Mouse (Mus musculus): ENCODE results near the gene Sirt1.
"Not testable (repeated sequence)": the region's sequence is repeated elsewhere in the genome, so short reads cannot be mapped to it uniquely, and the experiment has no call there.

Gene Sirt1

GRCm38 (mm10) chr10:63402731-63403504, 21.4 kb upstream of the Sirt1 start:
- in situ Hi-C loops (cut with MboI; ENCODE audit: low pct_unique_long_range_greater_than_20kb in 1 of 2, low sequenced_read_pairs in 2 of 2, unreplicated experiment in 1 of 2): no loop called here

GRCm38 (mm10) chr10:63396963-63397362, 15.5 kb upstream of the Sirt1 start:
- in situ Hi-C loops (cut with MboI; ENCODE audit: low pct_unique_long_range_greater_than_20kb in 1 of 2, low sequenced_read_pairs in 2 of 2, unreplicated experiment in 1 of 2): no loop called here

GRCm38 (mm10) chr10:63388948-63389347, 7.4 kb upstream of the Sirt1 start:
- in situ Hi-C loops (cut with MboI; ENCODE audit: low pct_unique_long_range_greater_than_20kb in 1 of 2, low sequenced_read_pairs in 2 of 2, unreplicated experiment in 1 of 2): loop anchor here (10.0 kb wide), 2 partner anchors 234 to 254 kb away; no protein-coding TSS in a partner anchor

- in situ Hi-C loops (cut with MboI; ENCODE audit: low pct_unique_long_range_greater_than_20kb in 1 of 2, low sequenced_read_pairs in 2 of 2, unreplicated experiment in 1 of 2): loop anchor here (10.0 kb wide), 2 partner anchors 232 to 252 kb away; no protein-coding TSS in a partner anchor
Observed at GRCm38 (mm10) chr10:63386991-63387390, 5.5 kb upstream of the Sirt1 start.

- in situ Hi-C loops (cut with MboI; ENCODE audit: low pct_unique_long_range_greater_than_20kb in 1 of 2, low sequenced_read_pairs in 2 of 2, unreplicated experiment in 1 of 2): loop anchor here (10.0 kb wide), 2 partner anchors 232 to 252 kb away; no protein-coding TSS in a partner anchor
Observed at GRCm38 (mm10) chr10:63386444-63386843, 4.9 kb upstream of the Sirt1 start.

GRCm38 (mm10) chr10:63385897-63386296, 4.4 kb upstream of the Sirt1 start:
- in situ Hi-C loops (cut with MboI; ENCODE audit: low pct_unique_long_range_greater_than_20kb in 1 of 2, low sequenced_read_pairs in 2 of 2, unreplicated experiment in 1 of 2): loop anchor here (10.0 kb wide), 2 partner anchors 231 to 251 kb away; no protein-coding TSS in a partner anchor

- in situ Hi-C loops (cut with MboI; ENCODE audit: low pct_unique_long_range_greater_than_20kb in 1 of 2, low sequenced_read_pairs in 2 of 2, unreplicated experiment in 1 of 2): loop anchor here (10.0 kb wide), 2 partner anchors 228 to 248 kb away; no protein-coding TSS in a partner anchor
Observed at GRCm38 (mm10) chr10:63382372-63383279, 1.1 kb upstream of the Sirt1 start, which contains the start of gene Dnajc12. Dnajc12 (plus strand) TSS chr10:63382443.

- in situ Hi-C loops (cut with MboI; ENCODE audit: low pct_unique_long_range_greater_than_20kb in 1 of 2, low sequenced_read_pairs in 2 of 2, unreplicated experiment in 1 of 2): loop anchor here in 1 of 2 experiments (10.0 kb wide), 2 partner anchors 54 to 244 kb away; no protein-coding TSS in a partner anchor
Observed at GRCm38 (mm10) chr10:63378948-63379680, 2.4 kb downstream of the Sirt1 start.

- in situ Hi-C loops (cut with MboI; ENCODE audit: low pct_unique_long_range_greater_than_20kb in 1 of 2, low sequenced_read_pairs in 2 of 2, unreplicated experiment in 1 of 2): loop anchor here in 1 of 2 experiments (10.0 kb wide), 2 partner anchors 53 to 243 kb away; no protein-coding TSS in a partner anchor
Observed at GRCm38 (mm10) chr10:63377468-63377867, 4.0 kb downstream of the Sirt1 start.

- in situ Hi-C loops (cut with MboI; ENCODE audit: low pct_unique_long_range_greater_than_20kb in 1 of 2, low sequenced_read_pairs in 2 of 2, unreplicated experiment in 1 of 2): loop anchor here in 1 of 2 experiments (10.0 kb wide), 2 partner anchors 52 to 242 kb away; no protein-coding TSS in a partner anchor
Observed at GRCm38 (mm10) chr10:63376303-63376702, 5.2 kb downstream of the Sirt1 start.

- in situ Hi-C loops (cut with MboI; ENCODE audit: low pct_unique_long_range_greater_than_20kb in 1 of 2, low sequenced_read_pairs in 2 of 2, unreplicated experiment in 1 of 2): no loop called here
Observed at GRCm38 (mm10) chr10:63368041-63368440, 13.5 kb downstream of the Sirt1 start.

GRCm38 (mm10) chr10:63367386-63367785, 14.1 kb downstream of the Sirt1 start:
- in situ Hi-C loops (cut with MboI; ENCODE audit: low pct_unique_long_range_greater_than_20kb in 1 of 2, low sequenced_read_pairs in 2 of 2, unreplicated experiment in 1 of 2): no loop called here

- in situ Hi-C loops (cut with MboI; ENCODE audit: low pct_unique_long_range_greater_than_20kb in 1 of 2, low sequenced_read_pairs in 2 of 2, unreplicated experiment in 1 of 2): no loop called here
Observed at GRCm38 (mm10) chr10:63365918-63366455, 15.5 kb downstream of the Sirt1 start.

GRCm38 (mm10) chr10:63360502-63360901, 21.0 kb downstream of the Sirt1 start:
- in situ Hi-C loops (cut with MboI; ENCODE audit: low pct_unique_long_range_greater_than_20kb in 1 of 2, low sequenced_read_pairs in 2 of 2, unreplicated experiment in 1 of 2): no loop called here

- in situ Hi-C loops (cut with MboI; ENCODE audit: low pct_unique_long_range_greater_than_20kb in 1 of 2, low sequenced_read_pairs in 2 of 2, unreplicated experiment in 1 of 2): no loop called here
Observed at GRCm38 (mm10) chr10:63352111-63352510, 29.4 kb downstream of the Sirt1 start.

GRCm38 (mm10) chr10:63351099-63351498, 30.4 kb downstream of the Sirt1 start:
- in situ Hi-C loops (cut with MboI; ENCODE audit: low pct_unique_long_range_greater_than_20kb in 1 of 2, low sequenced_read_pairs in 2 of 2, unreplicated experiment in 1 of 2): not testable (repeated sequence)

- in situ Hi-C loops (cut with MboI; ENCODE audit: low pct_unique_long_range_greater_than_20kb in 1 of 2, low sequenced_read_pairs in 2 of 2, unreplicated experiment in 1 of 2): no loop called here
Observed at GRCm38 (mm10) chr10:63350666-63351065, 30.8 kb downstream of the Sirt1 start.

GRCm38 (mm10) chr10:63348291-63348690, 33.2 kb downstream of the Sirt1 start:
- in situ Hi-C loops (cut with MboI; ENCODE audit: low pct_unique_long_range_greater_than_20kb in 1 of 2, low sequenced_read_pairs in 2 of 2, unreplicated experiment in 1 of 2): no loop called here

Measured in mouse embryonic stem cell (cell line).